Comparison of ENCODE assay signal across 8 mouse cellular contexts in the genomic region with DNA sequence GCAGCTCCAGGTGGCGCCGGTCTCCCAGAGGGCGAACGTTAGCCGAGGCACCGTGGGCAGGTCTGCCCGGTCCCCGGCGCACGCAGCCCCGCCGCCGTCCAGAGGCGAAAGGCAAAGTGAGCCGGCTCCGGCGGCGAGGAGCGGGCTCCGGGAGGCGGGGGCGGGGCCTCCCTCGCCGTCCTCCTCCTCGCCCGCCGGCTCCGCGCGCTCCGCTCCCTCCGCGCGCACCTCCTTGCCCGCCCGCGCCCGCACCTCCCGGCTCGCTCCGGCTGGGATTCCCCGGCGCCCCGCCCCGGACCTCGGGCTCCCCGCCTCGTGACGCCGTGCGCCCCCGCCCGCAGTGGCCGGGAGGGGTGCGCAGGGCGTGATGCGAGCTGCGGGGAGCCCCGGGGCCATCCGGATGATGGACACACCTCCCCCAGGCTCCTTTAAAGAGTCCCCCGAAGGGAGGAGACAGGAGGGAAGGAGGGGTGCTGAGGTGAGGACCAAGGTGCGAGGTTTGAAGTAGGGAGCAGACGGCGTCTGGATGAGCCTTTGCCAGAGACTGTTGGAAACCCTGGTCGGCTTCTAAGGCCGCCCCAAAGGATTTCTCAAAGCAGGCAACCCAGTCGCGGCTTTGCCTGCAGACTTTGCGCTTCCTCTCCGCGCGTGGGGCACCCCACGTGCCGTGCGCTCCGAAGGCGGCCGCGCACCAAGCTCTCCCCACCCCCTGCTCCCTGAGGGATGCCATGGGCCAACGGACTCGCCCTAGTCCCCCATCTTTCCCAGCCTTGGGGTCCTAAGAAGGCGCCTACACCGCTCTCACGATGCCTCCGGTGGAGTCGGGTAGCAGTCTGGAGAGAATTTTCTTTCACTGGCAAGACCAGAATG. TPM values are rescaled to one million over a fixed set of nuclear protein-coding genes. Genes with fewer than 3 reads are reported as not detected.
DNase-seq lines count a peak whose midpoint lies in the region; ATAC-seq and TF ChIP-seq lines count a peak whose summit lies in the region.

A gene (minus strand): TSS at position 113 of the 870 bp plus-strand sequence.

- no peak for TF ChIP-seq CTCF in cerebellum, adult 2 months (IDR thresholded peaks at IDR 0.05; ENCODE audit: borderline replicate concordance, insufficient read depth, low read depth, low read length)

- no peaks in the 10 kb centered on the region for H3K4me1 ChIP-seq in cerebellum, adult 2 months (ENCODE audit: control insufficient read depth, insufficient read depth, low read length)
- H3K4me1 ChIP-seq in embryonic facial prominence, embryonic 15.5 days: peaks cover 29% of the 10 kb centered on the region
- peaks cover 8% of the 10 kb centered on the region; the same call in 1 of the 2 replicates for H3K4me1 ChIP-seq in hindbrain, embryonic 11.5 days (replicated peaks; ENCODE audit: control insufficient read depth, insufficient read depth, low read length)
- peaks cover 28% of the 10 kb centered on the region for H3K4me1 ChIP-seq in midbrain, embryonic 10.5 days

- WGBS in cerebellum, adult 2 months: under 1% methylated on average over 85 of the region's 86 CpGs
- WGBS in embryonic facial prominence, embryonic 15.5 days: 1% methylated on average over 85 of the region's 86 CpGs
- under 1% methylated on average over 57 of the region's 86 CpGs for WGBS in hindbrain, embryonic 11.5 days
- under 1% methylated on average over 86 of the region's 86 CpGs for WGBS in midbrain, embryonic 10.5 days

- DNase-seq in cerebellum, adult 2 months: peak in 1 of 2 experiments; percentile 16
- DNase-seq in cerebellum, adult 11-12 months: no peak
- DNase-seq in R1 (ENCODE audit: low read depth, low spot score): peak; percentile 72
- DNase-seq in hindbrain, embryonic 11.5 days (ENCODE audit: low spot score): peak; percentile 67
- DNase-seq in left cerebral cortex, postnatal 25 days (ENCODE audit: low spot score in 2 of 2): peak; percentile 46 to 60
- DNase-seq in midbrain, embryonic 10.5 days (ENCODE audit: low spot score): peak; percentile 56
- DNase-seq in right cerebral cortex, postnatal 4 days: peak; percentile 51

- no peaks in the 10 kb centered on the region for H3K9me3 ChIP-seq in embryonic facial prominence, embryonic 15.5 days (replicated peaks)
- no peaks in the 10 kb centered on the region for H3K9me3 ChIP-seq in hindbrain, embryonic 11.5 days (ENCODE audit: control insufficient read depth, low read length)
- no peaks in the 10 kb centered on the region for H3K9me3 ChIP-seq in midbrain, embryonic 10.5 days (replicated peaks)

- no peak for TF ChIP-seq POLR2A in cerebellum, adult 2 months (IDR thresholded peaks at IDR 0.05; ENCODE audit: borderline replicate concordance, insufficient read depth, low read length)

- H3K9ac ChIP-seq in embryonic facial prominence, embryonic 15.5 days: 0 out of 2 replicates have a peak within 1 kb of the TSS, but pooled peaks have one; percentile 12
- peak within 1 kb of the TSS; percentile 47; the same call in 1 of the 2 replicates for H3K9ac ChIP-seq in hindbrain, embryonic 11.5 days (ENCODE audit: low read depth, low read length)

- H3K36me3 ChIP-seq in embryonic facial prominence, embryonic 15.5 days: no peaks in the 10 kb centered on the region
- H3K36me3 ChIP-seq in hindbrain, embryonic 11.5 days (ENCODE audit: control insufficient read depth, insufficient read depth, low read length): no peaks in the 10 kb centered on the region
- no peaks in the 10 kb centered on the region for H3K36me3 ChIP-seq in midbrain, embryonic 10.5 days

- peak within 1 kb of the TSS; percentile 23 for H3K4me3 ChIP-seq in cerebellum, adult 2 months (replicated peaks; ENCODE audit: insufficient read depth, low read depth, low read length)
- peak within 1 kb of the TSS; percentile 59 for H3K4me3 ChIP-seq in embryonic facial prominence, embryonic 15.5 days (replicated peaks)
- H3K4me3 ChIP-seq in hindbrain, embryonic 11.5 days (ENCODE audit: low read depth, low read length): peak within 1 kb of the TSS; percentile 51
- H3K4me3 ChIP-seq in midbrain, embryonic 10.5 days: peak within 1 kb of the TSS; percentile 65

- H3K27me3 ChIP-seq in cerebellum, adult 2 months (ENCODE audit: control insufficient read depth, insufficient read depth, low read length): peaks cover 9% of the 10 kb centered on the region; the same call in 1 of the 2 replicates
- H3K27me3 ChIP-seq in embryonic facial prominence, embryonic 15.5 days: peaks cover 72% of the 10 kb centered on the region
- peaks cover 43% of the 10 kb centered on the region for H3K27me3 ChIP-seq in hindbrain, embryonic 11.5 days (ENCODE audit: control insufficient read depth, insufficient read depth, low read length)
- H3K27me3 ChIP-seq in midbrain, embryonic 10.5 days (ENCODE audit: low read depth, poor library complexity, severe bottlenecking): peaks cover 94% of the 10 kb centered on the region

- ATAC-seq in embryonic facial prominence, embryonic 15.5 days (ENCODE audit: insufficient number of reproducible peaks, low FRiP score, low TSS enrichment, low read depth): peak; percentile 45; the same call in 1 of the 2 replicates
- ATAC-seq in hindbrain, embryonic 11.5 days (ENCODE audit: low FRiP score): peak; percentile 59; the same call in 1 of the 2 replicates

- H3K4me2 ChIP-seq in embryonic facial prominence, embryonic 15.5 days (replicated peaks): peak within 1 kb of the TSS; percentile 98
- peak within 1 kb of the TSS; percentile 95 for H3K4me2 ChIP-seq in hindbrain, embryonic 11.5 days (replicated peaks; ENCODE audit: low read depth, low read length)

- intact Hi-C loops in left cerebral cortex, postnatal 25 days (cut with DNase I): loop anchor here (1.0 to 10.0 kb wide), 8 partner anchors 45 to 607 kb away; no protein-coding TSS in a partner anchor

- no peak within 1 kb of the TSS for H3K27ac ChIP-seq in cerebellum, adult 2 months (ENCODE audit: insufficient read depth, low read length)
- no peak within 1 kb of the TSS for H3K27ac ChIP-seq in embryonic facial prominence, embryonic 15.5 days (replicated peaks)
- H3K27ac ChIP-seq in hindbrain, embryonic 11.5 days (ENCODE audit: low read depth, low read length): no peak within 1 kb of the TSS
- H3K27ac ChIP-seq in midbrain, embryonic 10.5 days (replicated peaks): peak within 1 kb of the TSS; percentile 7; the same call in 1 of the 2 replicates

RNA-seq across cellular contexts. Expression of the gene that starts here (rescaled TPM):
- 0.15 and 0.25 TPM in 2 replicates for polyA plus RNA-seq in cerebellum, adult 2 months (2012; rRNA removed)
- 0.05 TPM in 1 of 2 replicates, not detected in the other for polyA plus RNA-seq in embryonic facial prominence, embryonic 15.5 days (2015; fragmentation: Nextera tagmentation; extraction: Ambion mirVana)
- polyA plus RNA-seq in hindbrain, embryonic 11.5 days (2014; fragmentation: Nextera tagmentation; extraction: Ambion mirVana): 0.05 TPM in 1 of 2 replicates, not detected in the other
- total RNA-seq in left cerebral cortex, postnatal 25 days (2021): 10 to 100 TPM in 1 of 2 experiments, 1 to 10 TPM in 1; 9.9 to 10.6 TPM
- not detected in 2 replicates for polyA plus RNA-seq in midbrain, embryonic 10.5 days (2016; fragmentation: Nextera tagmentation; extraction: Ambion mirVana)

Comparison
In these comparisons a context has a peak if more than half of its experiments do, and no peak if none do; other contexts are left out.
1. Peak in ATAC-seq, H3K4me3 ChIP-seq, H3K9ac ChIP-seq and H3K4me2 ChIP-seq in embryonic facial prominence, embryonic 15.5 days; RNA of the gene not detected or under 1 TPM.
2. Peak in DNase-seq, ATAC-seq, H3K4me3 ChIP-seq, H3K9ac ChIP-seq and H3K4me2 ChIP-seq in hindbrain, embryonic 11.5 days; RNA of the gene not detected or under 1 TPM.
3. Peak in DNase-seq, H3K4me3 ChIP-seq and H3K27ac ChIP-seq in midbrain, embryonic 10.5 days; RNA of the gene not detected or under 1 TPM.